Mouse (Mus musculus) embryonic fibroblast, embryonic 13.5 days (primary cell): ENCODE measurements around the gene Galns. TPM values are rescaled to one million over a fixed set of nuclear protein-coding genes. Genes with fewer than 3 reads are reported as not detected.

Experiments
- H3K27ac ChIP-seq: 2 replicates; pipeline ENCODE4 v1.5.1; 2012; ENCODE audit warnings: low read length, control low read depth, inconsistent platforms; ENCODE audit not compliant: insufficient read depth
- H3K4me1 ChIP-seq: 2 replicates; pipeline ENCODE4 v1.6.1; 2011; ENCODE audit warnings: low read length; ENCODE audit not compliant: control insufficient read depth, insufficient read depth
- H3K4me3 ChIP-seq: 2 replicates; pipeline ENCODE4 v1.5.1; 2011; ENCODE audit warnings: mild to moderate bottlenecking, control low read depth, low read length; ENCODE audit not compliant: insufficient read depth
- CTCF ChIP-seq: IDR thresholded peaks from 2 replicates; pipeline ENCODE4 v1.5.1; 2011; ENCODE audit warnings: mild to moderate bottlenecking, control low read depth, low read length, moderate library complexity, borderline replicate concordance; ENCODE audit not compliant: insufficient read depth
- POLR2A ChIP-seq: IDR thresholded peaks from 2 replicates; pipeline ENCODE4 v1.6.1; 2011; ENCODE audit warnings: low read depth, mild to moderate bottlenecking, control low read depth, low read length, moderate library complexity
- polyA plus RNA-seq: library from polyadenylated mRNA; stranded (reverse); fragments of >200 nt; gene quantifications from 2 replicates; pipeline ENCODE4 v1.2.4, GENCODE M21; 2011; ENCODE audit warnings: low read depth; ENCODE audit not compliant: missing spikeins, insufficient read length

The Galns gene
- polyA plus RNA-seq, 1 experiment: 15.4 TPM

- no peak for TF ChIP-seq CTCF
- TF ChIP-seq POLR2A: no peak
Measured at GRCm38 (mm10) chr8:122646337-122646736, 35.1 kb upstream of the Galns start.

GRCm38 (mm10) chr8:122644175-122644954 lies 33.1 kb upstream of the Galns start:
- H3K27ac ChIP-seq: no peak overlapping the region
- H3K4me1 ChIP-seq: no peaks in the 10 kb centered on the region
- TF ChIP-seq CTCF (no peak), POLR2A (no peak)
- no peak overlapping the region for H3K4me3 ChIP-seq

More at GRCm38 (mm10) chr8:122646337-122646736, 35.1 kb upstream of the Galns start:
- no peak overlapping the region for H3K27ac ChIP-seq
- no peaks in the 10 kb centered on the region for H3K4me1 ChIP-seq
- H3K4me3 ChIP-seq: no peak overlapping the region

GRCm38 (mm10) chr8:122642071-122642470 lies 30.8 kb upstream of the Galns start:
- Histone ChIP-seq H3K27ac (no peak overlapping the region), H3K4me1 (no peaks in the 10 kb centered on the region), H3K4me3 (no peak overlapping the region)
- TF ChIP-seq CTCF (no peak), POLR2A (no peak)

- H3K4me3 ChIP-seq: no peak overlapping the region
- TF ChIP-seq POLR2A (no peak), CTCF (no peak)
- no peak overlapping the region for H3K27ac ChIP-seq
- no peaks in the 10 kb centered on the region for H3K4me1 ChIP-seq
Measured at GRCm38 (mm10) chr8:122641406-122641805, 30.1 kb upstream of the Galns start.

- no peak overlapping the region for H3K27ac ChIP-seq
- no peaks in the 10 kb centered on the region for H3K4me1 ChIP-seq
- TF ChIP-seq CTCF (no peak), POLR2A (no peak)
- no peak overlapping the region for H3K4me3 ChIP-seq
Measured at GRCm38 (mm10) chr8:122640825-122641224, 29.6 kb upstream of the Galns start.

GRCm38 (mm10) chr8:122639521-122640248 lies 28.4 kb upstream of the Galns start:
- no peak overlapping the region for H3K27ac ChIP-seq
- H3K4me1 ChIP-seq: no peaks in the 10 kb centered on the region
- TF ChIP-seq CTCF (no peak), POLR2A (no peak)
- no peak overlapping the region for H3K4me3 ChIP-seq

- no peak overlapping the region for H3K4me3 ChIP-seq
- TF ChIP-seq POLR2A (no peak), CTCF (no peak)
- H3K4me1 ChIP-seq: no peaks in the 10 kb centered on the region
- no peak overlapping the region for H3K27ac ChIP-seq
Measured at GRCm38 (mm10) chr8:122638601-122639000, 27.3 kb upstream of the Galns start.

GRCm38 (mm10) chr8:122637230-122637629 lies 26.0 kb upstream of the Galns start:
- no peak overlapping the region for H3K4me3 ChIP-seq
- no peaks in the 10 kb centered on the region for H3K4me1 ChIP-seq
- no peak overlapping the region for H3K27ac ChIP-seq
- TF ChIP-seq POLR2A: no peak
- TF ChIP-seq CTCF: no peak

- TF ChIP-seq CTCF (no peak), POLR2A (no peak)
- H3K4me3 ChIP-seq: no peak overlapping the region
- H3K4me1 ChIP-seq: no peaks in the 10 kb centered on the region
- H3K27ac ChIP-seq: no peak overlapping the region
Measured at GRCm38 (mm10) chr8:122636803-122637175, 25.5 kb upstream of the Galns start.

- Histone ChIP-seq H3K4me3 (no peak overlapping the region), H3K4me1 (no peaks in the 10 kb centered on the region), H3K27ac (no peak overlapping the region)
- TF ChIP-seq CTCF: no peak
- no peak for TF ChIP-seq POLR2A
Measured at GRCm38 (mm10) chr8:122635878-122636802, 24.9 kb upstream of the Galns start.
